Mouse (Mus musculus): ENCODE data around the gene Nos1ap. TPM values are rescaled to one million over a fixed set of nuclear protein-coding genes. Genes with fewer than 3 reads are reported as not detected.

Gene Nos1ap
- polyA plus RNA-seq, 1 experiment from 2014 or later: 26.0 TPM

GRCm38 (mm10) chr1:170611631-170612030 lies 22.0 kb upstream of the Nos1ap start:
- peaks cover 17% of the 10 kb centered on the region for H3K4me1 ChIP-seq (replicated peaks)
- H3K27ac ChIP-seq (ENCODE audit: poor library complexity, severe bottlenecking): no peak overlapping the region
- no peak overlapping the region for H3K9ac ChIP-seq
- 87% methylated on average over 3 of the region's 3 CpGs for WGBS
- no peaks in the 10 kb centered on the region for H3K36me3 ChIP-seq
- no peak for ATAC-seq (ENCODE audit: insufficient number of reproducible peaks, low FRiP score)
- no peaks in the 10 kb centered on the region for H3K9me3 ChIP-seq (replicated peaks)
- no peak overlapping the region for H3K4me2 ChIP-seq
- no peak overlapping the region for H3K4me3 ChIP-seq
- H3K27me3 ChIP-seq (replicated peaks): no peaks in the 10 kb centered on the region

DNA sequence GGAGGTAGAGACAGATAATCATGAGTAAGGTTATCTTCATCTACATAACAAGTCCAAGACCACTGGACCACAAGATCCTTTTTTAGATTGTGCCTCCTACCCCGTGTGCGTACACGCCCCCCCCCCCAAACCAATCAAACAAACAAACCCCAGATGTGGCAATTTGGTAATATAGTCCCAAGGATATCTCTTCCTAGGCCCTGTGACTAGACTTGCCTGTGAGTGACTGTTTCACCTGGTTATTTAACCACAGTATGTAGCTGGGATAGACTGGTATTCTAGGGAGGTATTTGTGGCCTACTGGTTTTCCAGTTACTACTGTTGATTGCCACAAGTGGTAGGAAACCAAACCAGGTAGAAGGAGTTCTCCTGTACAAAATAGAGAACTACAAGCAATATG lies 21.0 kb upstream of the Nos1ap start:
- Histone ChIP-seq H3K4me2 (no peak overlapping the region), H3K9ac (no peak overlapping the region), H3K4me1 (replicated peaks) (peaks cover 20% of the 10 kb centered on the region), H3K9me3 (replicated peaks) (no peaks in the 10 kb centered on the region), H3K27ac (ENCODE audit: poor library complexity, severe bottlenecking) (no peak overlapping the region), H3K36me3 (no peaks in the 10 kb centered on the region), H3K27me3 (replicated peaks) (no peaks in the 10 kb centered on the region), H3K4me3 (no peak overlapping the region)
- ATAC-seq (ENCODE audit: insufficient number of reproducible peaks, low FRiP score): no peak
- 91% methylated on average over 3 of the region's 3 CpGs for WGBS

DNA sequence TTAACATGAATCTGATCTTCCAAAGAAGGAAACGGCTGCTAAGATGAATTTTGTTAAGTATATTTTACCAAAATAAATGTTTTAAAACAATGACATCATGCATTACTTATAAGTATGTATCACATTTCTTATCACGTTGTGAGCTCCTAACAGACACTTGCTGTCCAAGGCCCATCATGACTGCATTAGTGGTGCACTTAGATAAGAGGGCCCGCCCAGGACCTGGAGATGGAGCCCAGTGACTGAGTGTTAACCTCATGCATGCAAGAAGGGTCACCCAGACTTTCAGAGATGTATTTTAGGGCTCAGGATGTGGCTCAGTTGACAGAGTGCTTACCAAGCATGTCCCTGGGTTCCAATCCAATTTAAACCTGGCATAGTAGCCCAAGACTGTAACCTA lies 20.6 kb upstream of the Nos1ap start:
- no peaks in the 10 kb centered on the region for H3K36me3 ChIP-seq
- H3K27me3 ChIP-seq (replicated peaks): no peaks in the 10 kb centered on the region
- no peak overlapping the region for H3K4me3 ChIP-seq
- H3K27ac ChIP-seq (ENCODE audit: poor library complexity, severe bottlenecking): peak overlapping the region; percentile 69; the same call in 1 of the 2 replicates
- H3K9ac ChIP-seq: no peak overlapping the region
- no peak overlapping the region for H3K4me2 ChIP-seq
- 55% methylated on average over 3 of the region's 3 CpGs for WGBS
- peak; percentile 82; the same call in 1 of the 2 replicates for ATAC-seq (ENCODE audit: insufficient number of reproducible peaks, low FRiP score)
- H3K4me1 ChIP-seq (replicated peaks): peaks cover 24% of the 10 kb centered on the region
- no peaks in the 10 kb centered on the region for H3K9me3 ChIP-seq (replicated peaks)

- Histone ChIP-seq H3K9me3 (replicated peaks) (no peaks in the 10 kb centered on the region), H3K36me3 (no peaks in the 10 kb centered on the region), H3K4me2 (no peak overlapping the region), H3K27me3 (replicated peaks) (no peaks in the 10 kb centered on the region), H3K27ac (ENCODE audit: poor library complexity, severe bottlenecking) (peak overlapping the region; percentile 69), H3K9ac (no peak overlapping the region), H3K4me1 (replicated peaks) (peaks cover 29% of the 10 kb centered on the region), H3K4me3 (no peak overlapping the region)
- peak; percentile 44; the same call in 1 of the 2 replicates for ATAC-seq (ENCODE audit: insufficient number of reproducible peaks, low FRiP score)
- WGBS: 53% methylated on average over 7 of the region's 7 CpGs
Measured at GRCm38 (mm10) chr1:170609872-170610271, 20.2 kb upstream of the Nos1ap start.

- Histone ChIP-seq H3K4me1 (replicated peaks) (peaks cover 31% of the 10 kb centered on the region), H3K9ac (no peak overlapping the region), H3K4me2 (no peak overlapping the region), H3K4me3 (no peak overlapping the region), H3K9me3 (replicated peaks) (no peaks in the 10 kb centered on the region), H3K27ac (ENCODE audit: poor library complexity, severe bottlenecking) (no peak overlapping the region), H3K36me3 (no peaks in the 10 kb centered on the region), H3K27me3 (replicated peaks) (no peaks in the 10 kb centered on the region)
- no peak for ATAC-seq (ENCODE audit: insufficient number of reproducible peaks, low FRiP score)
- 83% methylated on average over 3 of the region's 3 CpGs for WGBS
Measured at GRCm38 (mm10) chr1:170608461-170609071, 18.9 kb upstream of the Nos1ap start.

DNA sequence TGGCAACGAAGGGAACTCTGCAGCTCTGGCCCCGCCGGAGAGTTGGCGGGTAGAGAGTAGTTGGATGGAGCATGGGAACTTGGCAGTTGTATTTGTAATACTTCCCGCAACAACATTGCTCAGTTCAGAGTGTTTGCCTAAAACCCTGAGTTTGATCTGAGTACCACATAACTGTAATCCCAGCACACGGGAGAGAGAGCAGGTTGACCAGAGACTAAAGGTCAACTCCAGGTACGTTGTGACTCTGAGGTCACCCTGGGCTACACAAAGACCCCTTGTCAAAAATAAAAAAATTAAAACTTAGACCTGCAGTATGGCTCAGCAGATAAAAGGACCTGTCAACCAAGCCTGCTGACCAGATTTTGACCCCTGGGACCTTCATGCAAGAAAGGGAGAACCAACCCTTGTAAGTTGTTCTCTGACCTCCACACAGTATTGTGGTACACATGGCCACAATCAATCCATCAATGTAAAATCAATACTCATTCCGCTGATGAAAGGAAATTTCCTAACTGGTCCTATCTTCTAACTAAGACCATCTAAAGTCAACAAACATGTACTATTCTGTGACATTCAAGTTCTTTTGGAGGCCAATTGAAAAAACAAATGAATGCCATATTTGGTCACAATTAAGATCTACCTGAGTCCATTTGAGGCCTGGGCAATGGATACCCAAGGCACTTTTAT lies 17.7 kb upstream of the Nos1ap start:
- no peaks in the 10 kb centered on the region for H3K36me3 ChIP-seq
- no peak overlapping the region for H3K9ac ChIP-seq
- no peak overlapping the region for H3K4me3 ChIP-seq
- ATAC-seq (ENCODE audit: insufficient number of reproducible peaks, low FRiP score): no peak
- H3K27me3 ChIP-seq (replicated peaks): no peaks in the 10 kb centered on the region
- no peak overlapping the region for H3K4me2 ChIP-seq
- WGBS: 88% methylated on average over 8 of the region's 8 CpGs
- no peaks in the 10 kb centered on the region for H3K9me3 ChIP-seq (replicated peaks)
- H3K27ac ChIP-seq (ENCODE audit: poor library complexity, severe bottlenecking): no peak overlapping the region
- H3K4me1 ChIP-seq (replicated peaks): peaks cover 35% of the 10 kb centered on the region

DNA sequence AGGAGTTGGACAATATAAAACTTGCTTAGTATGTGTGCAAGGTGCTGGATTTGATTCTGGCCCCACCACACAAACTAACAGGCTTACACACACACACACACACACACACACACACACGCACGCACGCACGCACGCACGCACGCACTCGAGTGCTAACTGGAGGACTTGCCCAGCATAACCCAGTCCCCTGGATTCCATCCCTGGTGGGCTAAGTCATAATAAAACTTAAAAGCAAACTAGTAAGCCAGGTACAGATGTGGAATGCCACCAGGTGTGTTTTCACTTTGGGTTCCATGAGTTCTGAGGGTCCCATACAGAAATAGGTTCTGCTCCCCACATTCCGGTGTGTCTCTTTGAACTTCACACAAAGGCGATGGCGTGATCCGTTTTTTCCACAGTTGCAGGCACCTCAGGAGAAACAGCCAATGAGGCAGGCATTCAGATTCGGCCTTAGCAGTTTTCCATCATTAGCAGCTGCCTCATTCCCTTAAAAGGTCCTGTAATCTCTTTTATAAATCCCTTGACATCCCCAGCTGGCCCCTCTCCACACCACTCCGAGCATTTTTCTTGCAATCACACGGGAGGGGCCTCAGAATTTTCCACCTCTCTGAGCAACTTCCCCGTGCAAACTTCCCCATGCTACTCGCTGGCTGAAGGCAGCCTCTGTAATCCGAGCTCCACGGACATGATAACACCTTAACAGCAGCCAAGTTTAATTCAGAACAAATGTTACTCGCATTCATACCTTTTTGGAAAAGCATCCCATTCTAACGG lies 15.8 kb upstream of the Nos1ap start:
- Histone ChIP-seq H3K27me3 (replicated peaks) (no peaks in the 10 kb centered on the region), H3K27ac (ENCODE audit: poor library complexity, severe bottlenecking) (peak overlapping the region; percentile 84), H3K4me2 (0 out of 2 replicates have a peak overlapping the region, but pooled peaks have one; percentile 21), H3K36me3 (no peaks in the 10 kb centered on the region), H3K4me3 (no peak overlapping the region), H3K4me1 (replicated peaks) (peaks cover 28% of the 10 kb centered on the region), H3K9ac (no peak overlapping the region), H3K9me3 (replicated peaks) (no peaks in the 10 kb centered on the region)
- WGBS: 35% methylated on average over 21 of the region's 21 CpGs
- no peak for ATAC-seq (ENCODE audit: insufficient number of reproducible peaks, low FRiP score)

DNA sequence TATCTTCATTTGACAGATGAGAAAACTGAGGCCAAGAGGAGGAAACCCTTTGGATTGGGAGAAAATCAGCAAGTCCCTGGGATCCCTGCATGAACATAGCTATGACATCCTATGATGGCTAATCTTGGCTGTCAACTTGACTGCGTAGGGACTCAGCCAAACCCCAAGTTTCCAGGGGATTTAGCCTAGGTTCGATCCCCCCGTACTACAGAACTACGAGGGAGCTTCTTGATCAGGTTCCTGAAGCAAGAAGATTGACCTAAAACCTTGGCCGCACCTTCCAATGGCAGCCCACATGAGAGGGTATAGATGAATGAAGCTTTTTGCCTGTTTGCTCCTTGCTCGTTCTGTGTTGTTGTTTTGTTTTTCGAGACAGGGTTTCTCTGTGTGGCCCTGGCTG lies 4.9 kb upstream of the Nos1ap start:
- 91% methylated on average over 7 of the region's 7 CpGs for WGBS
- Histone ChIP-seq H3K4me2 (no peak overlapping the region), H3K4me3 (no peak overlapping the region), H3K9me3 (replicated peaks) (peaks cover 8% of the 10 kb centered on the region), H3K27ac (ENCODE audit: poor library complexity, severe bottlenecking) (no peak overlapping the region), H3K36me3 (no peaks in the 10 kb centered on the region), H3K4me1 (replicated peaks) (no peaks in the 10 kb centered on the region), H3K27me3 (replicated peaks) (no peaks in the 10 kb centered on the region), H3K9ac (no peak overlapping the region)
- no peak for ATAC-seq (ENCODE audit: insufficient number of reproducible peaks, low FRiP score)

DNA sequence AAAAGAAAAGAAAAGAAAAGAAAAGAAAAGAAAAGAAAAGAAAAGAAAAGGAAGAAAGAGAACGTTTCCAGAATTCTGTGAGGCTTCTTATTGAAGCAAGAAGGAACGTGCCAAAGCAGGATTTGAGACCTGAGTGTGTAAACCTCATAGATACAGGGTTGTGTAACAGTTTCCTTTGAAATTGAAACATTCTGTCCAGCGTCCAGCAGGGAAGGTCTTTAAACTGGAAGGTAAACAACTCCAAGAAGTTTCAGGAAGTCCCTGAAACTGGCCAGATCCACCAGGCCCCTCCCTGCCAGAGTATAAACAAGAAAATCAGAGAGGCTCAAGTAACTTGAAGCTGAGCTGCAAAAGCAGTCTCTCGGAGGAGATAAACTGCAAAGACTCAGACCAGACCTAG lies 870 bp upstream of the Nos1ap start:
- H3K27ac ChIP-seq (ENCODE audit: poor library complexity, severe bottlenecking): no peak overlapping the region
- ATAC-seq (ENCODE audit: insufficient number of reproducible peaks, low FRiP score): no peak
- peaks cover 7% of the 10 kb centered on the region for H3K36me3 ChIP-seq
- peaks cover under 1% of the 10 kb centered on the region for H3K9me3 ChIP-seq (replicated peaks)
- H3K27me3 ChIP-seq (replicated peaks): no peaks in the 10 kb centered on the region
- H3K4me2 ChIP-seq: no peak overlapping the region
- H3K4me1 ChIP-seq (replicated peaks): peaks cover 21% of the 10 kb centered on the region; the same call in 1 of the 2 replicates
- no peak overlapping the region for H3K9ac ChIP-seq
- H3K4me3 ChIP-seq: no peak overlapping the region
- 50% methylated on average over 4 of the region's 4 CpGs for WGBS

DNA sequence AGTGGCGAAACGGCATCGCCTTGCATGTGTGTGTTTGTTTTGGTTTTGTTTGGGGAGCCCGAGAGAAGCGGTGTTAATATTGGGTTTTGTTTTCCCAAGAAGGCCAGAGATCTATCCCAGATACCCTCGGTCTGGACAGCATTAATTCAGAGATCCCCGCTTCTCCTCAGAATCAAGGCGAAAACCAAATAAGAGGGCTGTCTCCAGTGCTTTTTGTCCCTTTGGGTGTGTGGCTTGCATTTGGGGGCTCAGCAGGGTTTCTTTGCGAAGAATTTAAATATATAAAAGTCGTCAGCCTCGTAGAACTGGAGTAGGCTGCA lies 340 bp upstream of the Nos1ap start:
- WGBS: 7% methylated on average over 11 of the region's 11 CpGs

DNA sequence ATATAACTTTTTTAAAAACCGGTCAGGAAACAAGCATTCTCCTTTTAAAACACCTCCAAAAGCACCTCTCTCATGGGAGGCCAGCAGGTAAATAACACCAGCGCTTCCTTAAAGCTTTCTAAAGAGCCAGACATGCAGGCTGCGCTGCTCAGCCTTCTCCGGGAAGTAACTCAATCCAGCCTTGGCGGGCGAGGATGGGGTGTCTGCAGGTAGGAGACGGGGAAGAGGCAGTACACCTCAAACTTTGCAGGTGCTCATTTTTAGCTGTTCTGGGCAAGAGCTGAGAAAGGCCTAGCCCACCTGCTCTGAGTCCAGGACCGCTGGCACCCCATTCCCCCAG lies 812 bp downstream of the Nos1ap start:
- peak; percentile 3; the same call in 1 of the 2 replicates for ATAC-seq (ENCODE audit: insufficient number of reproducible peaks, low FRiP score)
- peaks cover 21% of the 10 kb centered on the region; the same call in 1 of the 2 replicates for H3K4me1 ChIP-seq (replicated peaks)
- WGBS: 5% methylated on average over 8 of the region's 8 CpGs
- peaks cover 24% of the 10 kb centered on the region for H3K36me3 ChIP-seq
- no peaks in the 10 kb centered on the region for H3K27me3 ChIP-seq (replicated peaks)
- peak overlapping the region; percentile 69 for H3K27ac ChIP-seq (ENCODE audit: poor library complexity, severe bottlenecking)
- peak overlapping the region; percentile 92 for H3K4me2 ChIP-seq
- H3K9me3 ChIP-seq (replicated peaks): peaks cover 4% of the 10 kb centered on the region; the same call in 1 of the 2 replicates
- H3K9ac ChIP-seq: peak overlapping the region; percentile 96
- peak overlapping the region; percentile 95 for H3K4me3 ChIP-seq

More for the DNA sequence above, 340 bp upstream of the Nos1ap start:
- H3K4me1 ChIP-seq (replicated peaks): peaks cover 21% of the 10 kb centered on the region; the same call in 1 of the 2 replicates
- H3K9ac ChIP-seq: peak overlapping the region; percentile 96
- peaks cover 4% of the 10 kb centered on the region for H3K9me3 ChIP-seq (replicated peaks)
- no peaks in the 10 kb centered on the region for H3K27me3 ChIP-seq (replicated peaks)
- H3K27ac ChIP-seq (ENCODE audit: poor library complexity, severe bottlenecking): peak overlapping the region; percentile 69
- peak overlapping the region; percentile 95 for H3K4me3 ChIP-seq
- peaks cover 13% of the 10 kb centered on the region for H3K36me3 ChIP-seq
- peak overlapping the region; percentile 92 for H3K4me2 ChIP-seq
- ATAC-seq (ENCODE audit: insufficient number of reproducible peaks, low FRiP score): no peak

Measured in heart, embryonic 12.5 days (tissue).